Mouse (Mus musculus) thymus, postnatal 10 days (tissue): ENCODE data around the gene Krtap28-10.

Experiments used
- DNase-seq, 2 experiments: peaks; one replicate each; pipeline ENCODE4 v3.0.0; 2021; ENCODE audit warnings: low spot score in 2 of 2

The Krtap28-10 gene

DNA sequence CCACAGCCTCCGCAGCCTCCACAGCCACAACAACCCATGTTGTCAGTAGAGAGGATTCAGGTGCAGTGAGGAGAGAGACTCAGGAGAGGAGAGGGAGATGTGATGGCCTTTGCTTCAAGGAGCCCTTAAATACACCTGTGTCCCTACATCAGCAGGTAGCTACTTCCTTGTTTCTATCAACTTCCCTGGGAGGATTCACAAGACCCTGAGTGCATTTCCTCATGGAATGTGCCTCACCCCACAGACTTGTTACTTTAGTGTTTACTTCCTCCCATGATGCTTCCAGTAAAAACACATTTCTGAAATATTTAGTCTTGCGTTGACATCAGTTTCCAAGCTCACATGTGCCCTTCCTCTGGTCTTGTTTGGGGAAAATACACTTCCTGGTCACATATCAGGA lies at the start of gene Krtap28-10:
Gene Krtap28-10 (minus strand): TSS at position 101 of the 400 bp plus-strand sequence.
- no peak for DNase-seq

GRCm38 (mm10) chr1:83091268-83091667 lies 49.0 kb upstream of the Krtap28-10 start:
- DNase-seq: no peak

GRCm38 (mm10) chr1:83084790-83085189 lies 42.5 kb upstream of the Krtap28-10 start:
- no peak for DNase-seq

DNA sequence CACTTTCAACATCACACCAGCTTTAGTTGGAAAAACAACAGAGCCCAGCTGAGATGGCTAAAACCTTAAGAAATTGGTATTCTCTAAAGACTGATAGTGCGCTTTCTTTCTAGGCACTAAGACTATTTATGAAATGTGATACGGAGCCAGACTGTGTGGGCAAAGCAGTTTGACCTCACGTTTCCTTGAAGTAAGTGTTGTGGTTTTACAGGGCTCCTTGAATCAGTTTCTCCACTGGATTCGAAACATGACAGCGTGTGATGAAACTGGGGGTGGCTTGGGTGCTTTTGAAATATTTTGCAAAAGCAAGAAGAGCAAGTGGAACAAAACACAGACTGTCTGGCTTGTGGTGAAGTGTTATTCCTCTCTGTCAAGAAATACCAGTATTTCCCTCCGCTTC lies 34.7 kb upstream of the Krtap28-10 start:
- no peak for DNase-seq

DNA sequence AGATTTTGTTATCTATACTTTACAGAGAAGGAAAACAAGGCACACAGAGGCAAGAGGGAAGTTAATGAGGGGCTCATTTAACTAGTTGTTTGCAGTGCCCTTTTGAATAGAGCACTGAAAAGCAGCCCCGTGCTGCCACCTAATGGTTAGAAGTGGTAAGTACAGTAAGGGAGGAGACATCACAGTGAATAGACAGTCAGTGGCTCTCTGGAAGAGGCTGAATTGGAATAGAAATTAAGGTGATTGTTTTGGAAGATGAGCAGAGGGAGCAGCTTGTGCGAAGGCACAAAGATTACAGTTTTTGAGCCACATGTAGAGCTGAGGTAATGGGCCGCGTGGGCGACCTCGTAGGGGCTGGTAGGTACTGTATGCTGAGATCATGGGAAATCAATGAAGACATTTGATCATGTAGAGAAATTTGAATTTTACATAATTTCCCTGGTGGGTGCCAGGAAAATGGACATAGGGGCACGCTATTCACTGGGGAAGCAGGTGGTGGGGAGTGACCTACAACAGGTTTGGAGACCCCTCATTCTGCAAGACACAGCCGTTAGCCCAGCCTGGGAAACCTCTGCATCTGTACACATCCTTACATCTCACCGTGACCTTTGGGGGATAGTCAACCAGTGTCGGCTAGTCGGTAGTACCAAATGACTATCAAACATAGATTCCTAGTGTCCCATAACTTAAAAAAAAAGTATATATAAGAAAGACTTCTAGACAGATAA lies 34.1 kb upstream of the Krtap28-10 start:
- DNase-seq: peak in 1 of 2 experiments; percentile 16

DNA sequence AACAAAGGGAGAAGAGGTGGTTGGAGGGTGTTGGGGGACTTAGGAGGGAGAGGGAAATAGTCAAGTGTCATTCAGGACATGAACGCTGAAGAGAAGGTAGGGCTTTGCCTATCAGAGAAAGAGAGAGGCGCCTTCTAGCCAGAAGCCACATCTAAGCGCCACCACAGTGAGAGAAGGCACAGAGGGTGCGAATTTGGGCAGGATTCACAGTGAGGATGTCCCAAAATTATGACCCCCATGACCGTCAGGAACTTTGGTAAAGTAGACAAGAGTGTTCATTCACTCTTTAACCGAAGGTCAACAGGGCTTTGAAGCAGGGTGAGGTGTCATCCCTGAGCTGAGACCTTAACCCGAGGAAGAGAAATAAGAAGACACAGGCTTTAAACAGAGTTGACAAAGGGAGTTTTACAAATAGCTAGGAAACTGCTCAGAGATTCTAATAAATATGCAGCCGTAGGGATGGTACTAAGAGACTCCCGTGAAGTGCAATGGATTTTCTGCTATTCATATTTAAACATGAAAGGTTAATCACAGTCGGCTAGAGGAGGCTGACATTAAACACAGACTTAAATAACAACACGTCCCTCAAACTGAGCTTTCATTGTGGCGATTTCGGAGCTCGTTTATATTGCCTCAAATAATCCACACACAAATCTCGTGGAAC lies 33.4 kb upstream of the Krtap28-10 start:
- no peak for DNase-seq

DNA sequence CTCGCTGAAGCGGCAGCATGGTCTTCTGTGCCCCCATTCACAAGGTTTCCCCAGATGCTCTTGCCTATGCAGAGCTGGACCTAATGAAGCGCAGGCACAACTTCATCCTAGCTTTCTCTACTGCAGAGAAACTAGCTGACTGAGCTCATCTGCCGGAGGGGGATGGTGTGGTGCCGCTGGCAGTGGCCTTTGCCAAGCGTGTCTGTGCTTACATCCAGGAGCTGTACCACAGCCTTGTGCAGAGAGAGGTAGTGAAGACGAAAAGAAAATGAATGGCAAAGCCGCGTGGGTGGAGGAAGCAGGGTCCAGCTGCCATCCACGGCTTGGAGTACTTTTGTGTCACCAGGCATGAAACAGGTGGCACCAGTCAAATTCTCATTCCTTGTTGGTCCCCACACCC lies 24.9 kb upstream of the Krtap28-10 start:
- no peak for DNase-seq

DNA sequence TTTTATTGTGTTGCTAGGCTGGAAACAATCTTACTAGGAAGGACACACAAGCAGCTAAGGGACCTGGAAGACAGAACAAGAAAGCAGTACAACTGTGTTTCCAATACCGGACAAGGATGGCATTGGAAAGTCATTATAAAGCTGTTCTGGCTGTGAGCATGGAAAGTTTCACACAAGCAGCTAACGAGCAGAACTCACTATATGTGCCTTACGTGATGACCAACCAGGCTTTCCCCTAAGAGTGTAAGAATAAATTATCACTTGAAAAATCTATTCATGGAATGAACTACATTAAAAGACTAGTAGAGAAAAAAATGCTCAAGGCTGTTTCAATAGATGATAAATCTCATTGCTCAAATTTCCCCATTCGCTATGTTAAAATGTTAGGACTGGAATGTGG lies 24.3 kb upstream of the Krtap28-10 start:
- no peak for DNase-seq

- no peak for DNase-seq
Measured at GRCm38 (mm10) chr1:83064851-83065250, 22.6 kb upstream of the Krtap28-10 start.

GRCm38 (mm10) chr1:83060643-83061042 lies 18.4 kb upstream of the Krtap28-10 start, which contains the start of gene Krtap28-13:
Gene Krtap28-13 (plus strand): TSS chr1:83060930.
- no peak for DNase-seq

DNA sequence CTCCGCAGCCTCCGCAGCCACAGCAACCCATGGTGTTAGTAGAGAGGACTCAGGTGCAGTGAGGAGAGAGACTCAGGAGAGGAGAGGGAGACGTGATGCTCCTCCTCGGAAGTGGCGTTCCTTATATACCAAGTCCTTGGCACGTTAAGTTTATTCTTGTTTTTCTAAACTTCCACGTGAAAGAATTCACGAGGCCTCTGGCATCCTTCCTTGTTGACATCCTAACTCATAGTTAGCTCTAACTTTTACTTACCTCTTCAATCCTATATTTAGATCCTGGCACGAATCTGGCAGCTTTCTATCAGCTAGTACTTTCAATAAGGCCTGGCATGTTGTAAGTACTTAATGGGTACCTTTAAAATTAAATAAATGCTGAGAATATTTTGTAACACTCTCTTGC lies 17.0 kb upstream of the Krtap28-10 start, which contains the start of gene A030005K14Rik:
Gene A030005K14Rik (minus strand): TSS at position 101 of the 400 bp plus-strand sequence.
- no peak for DNase-seq

DNA sequence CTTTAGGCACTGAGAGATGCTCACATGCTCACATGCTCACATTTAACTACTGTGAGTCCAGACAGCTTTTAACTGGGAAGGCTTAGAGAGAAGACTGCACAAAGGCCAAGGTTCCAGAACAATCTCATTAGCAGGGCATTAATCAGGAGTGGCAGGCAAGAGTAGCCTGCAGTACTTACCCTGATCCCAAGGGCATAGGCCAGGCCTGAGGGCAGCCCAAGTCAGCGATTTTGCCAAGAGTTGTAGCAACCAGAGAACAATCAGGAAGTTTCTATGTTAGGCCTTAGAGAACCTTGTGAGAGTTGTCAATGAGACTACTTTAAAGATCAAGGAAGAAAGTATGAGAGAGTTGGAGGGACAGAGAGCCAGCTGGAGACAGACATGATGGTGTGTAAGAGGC lies 16.2 kb upstream of the Krtap28-10 start:
- DNase-seq: no peak

DNA sequence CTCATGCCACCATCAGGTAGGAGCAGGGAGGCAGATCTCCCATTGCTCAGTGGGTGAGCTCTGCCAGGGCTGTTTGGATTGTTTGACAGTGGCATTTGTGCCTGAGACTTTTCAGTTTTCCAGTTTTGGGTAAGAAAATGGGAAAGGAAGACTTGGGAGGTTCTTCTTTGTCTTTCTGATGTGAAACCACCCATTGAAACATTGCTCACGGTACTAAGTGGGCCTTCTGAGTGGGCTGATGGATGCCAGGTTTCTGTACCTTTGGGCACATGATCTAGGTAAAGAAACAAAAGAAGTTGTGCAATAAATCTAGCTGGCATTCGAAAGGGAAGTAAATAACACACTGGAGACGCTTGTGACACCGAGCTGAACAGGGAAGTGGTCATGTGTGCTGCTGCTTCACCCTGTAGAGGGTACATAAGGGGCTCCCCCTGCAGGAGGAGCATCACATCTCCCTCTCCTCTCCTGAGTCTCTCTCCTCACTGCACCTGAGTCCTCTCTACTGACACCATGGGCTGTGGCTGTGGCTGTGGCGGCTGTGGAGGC lies 2.7 kb upstream of the Krtap28-10 start, which contains the start of gene Gm47969:
Gene Gm47969 (plus strand): TSS at position 51 of the 546 bp plus-strand sequence.
- no peak for DNase-seq

GRCm38 (mm10) chr1:83039080-83039479 lies 3.2 kb downstream of the Krtap28-10 start:
- DNase-seq: no peak

DNA sequence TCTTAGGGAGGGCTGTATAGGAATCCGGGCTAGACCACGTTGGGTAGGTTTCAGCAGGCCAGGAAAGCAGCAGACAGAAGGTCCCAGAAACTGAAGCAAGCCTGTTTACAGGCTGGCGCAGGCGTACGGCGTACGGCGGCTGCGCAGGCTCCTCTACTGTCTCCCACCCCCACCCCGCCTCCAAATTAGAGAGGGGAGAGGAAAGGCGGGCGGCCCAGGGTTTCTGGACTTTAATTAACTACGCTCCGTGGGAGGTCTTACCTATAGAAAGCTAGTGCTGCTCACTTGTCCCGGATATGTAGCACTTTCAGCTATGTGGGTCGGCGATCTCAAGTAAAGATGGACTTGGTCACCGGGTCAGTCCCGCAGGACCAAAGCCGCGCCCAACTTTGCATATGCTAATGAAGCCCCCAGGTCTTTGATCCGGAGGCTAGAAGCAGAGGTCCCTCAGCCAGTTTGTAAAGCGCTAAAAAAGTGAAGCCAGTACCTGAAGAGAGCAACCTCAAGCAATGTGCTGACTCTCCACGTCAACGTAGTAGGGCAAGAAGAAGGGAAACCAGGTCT lies 4.1 kb downstream of the Krtap28-10 start, which contains the start of gene Slc19a3:
Gene Slc19a3 (minus strand): TSS at position 340 of the 564 bp plus-strand sequence.
- DNase-seq: no peak

DNA sequence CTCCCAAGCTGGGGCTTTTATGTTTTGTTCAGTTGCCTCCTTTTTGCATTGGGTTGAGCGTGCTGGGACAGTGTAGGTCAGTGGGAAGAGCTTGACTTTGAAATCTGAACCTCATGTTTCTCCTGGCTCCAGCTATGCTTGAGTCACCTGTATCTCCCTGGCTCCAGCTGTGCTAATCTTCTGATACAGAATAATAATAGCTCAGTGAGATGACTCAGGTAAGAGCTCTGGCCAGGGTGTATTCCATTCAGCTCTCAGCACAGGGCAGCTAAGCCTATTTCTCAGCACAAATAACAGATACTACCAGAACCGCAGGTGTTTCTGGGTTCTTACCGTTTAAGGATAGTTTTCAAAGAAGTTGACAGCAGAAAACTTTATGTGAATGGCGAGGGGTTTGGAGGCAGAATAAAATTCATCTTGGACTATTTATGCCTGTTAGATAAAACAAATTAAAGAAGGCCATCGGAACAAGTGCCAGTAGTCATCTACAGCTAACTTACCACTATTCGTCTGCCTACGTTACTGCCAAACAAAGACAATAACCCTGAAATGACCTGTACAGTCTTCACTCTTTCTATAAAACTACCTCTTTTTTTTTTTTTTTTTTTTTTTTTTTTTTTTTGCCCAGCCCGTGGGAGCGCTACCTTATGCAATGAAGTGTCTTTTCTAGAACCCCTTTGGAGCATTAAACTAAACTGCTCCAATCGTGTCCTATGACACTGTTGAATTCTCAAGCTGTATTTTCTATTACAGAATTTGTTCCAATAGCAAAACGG lies 5.2 kb downstream of the Krtap28-10 start:
- no peak for DNase-seq

DNA sequence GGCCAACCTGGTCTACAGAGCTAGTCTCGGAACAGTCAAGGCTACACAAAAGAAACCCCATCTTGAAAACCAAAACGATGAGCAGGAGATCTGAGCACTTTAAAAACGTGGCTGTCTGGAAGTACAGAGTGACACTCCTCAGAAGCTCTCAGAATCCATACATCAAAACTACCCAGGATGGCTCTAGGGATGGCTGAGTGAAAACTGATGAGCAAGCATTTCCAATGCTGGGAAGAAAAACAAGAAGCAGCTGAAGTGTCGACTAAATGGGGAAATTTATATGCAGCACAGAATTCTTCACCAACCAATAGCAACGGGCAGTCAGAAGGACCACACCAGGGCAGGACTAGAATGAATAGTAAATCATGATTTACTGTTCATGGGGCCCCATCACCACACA lies 7.8 kb downstream of the Krtap28-10 start:
- DNase-seq: no peak

- DNase-seq: no peak
Measured at GRCm38 (mm10) chr1:83032508-83032907, 9.8 kb downstream of the Krtap28-10 start.

- no peak for DNase-seq
Measured at GRCm38 (mm10) chr1:83031950-83032349, 10.3 kb downstream of the Krtap28-10 start.

- no peak for DNase-seq
Measured at GRCm38 (mm10) chr1:83016556-83016955, 25.7 kb downstream of the Krtap28-10 start.

- DNase-seq: no peak
Measured at GRCm38 (mm10) chr1:83015329-83015879, 26.9 kb downstream of the Krtap28-10 start.
